Mouse (Mus musculus): ENCODE results near the gene Clstn3.
"Not testable (repeated sequence)": the region's sequence is repeated elsewhere in the genome, so short reads cannot be mapped to it uniquely, and the experiment has no call there.

The Clstn3 gene

DNA sequence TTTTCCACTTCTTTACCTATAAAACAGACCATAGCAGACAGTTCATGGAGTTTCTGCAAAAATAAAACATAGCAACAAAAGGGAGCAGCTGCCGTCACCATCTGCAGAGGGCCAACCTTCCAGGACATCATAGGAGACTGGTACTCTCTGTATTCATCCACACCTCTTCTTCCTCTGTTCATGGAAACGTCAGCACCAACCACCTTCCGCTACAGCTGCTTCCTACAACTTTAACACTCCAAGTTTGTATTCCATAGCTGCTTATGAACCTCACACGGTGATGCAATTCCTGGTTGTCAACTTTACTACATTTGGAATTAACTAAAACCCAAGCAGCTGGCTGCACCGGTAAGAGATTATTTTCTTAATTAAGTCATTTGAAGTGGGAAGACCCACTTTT is 56.2 kb downstream of the Clstn3 start:
- no peak for DNase-seq

DNA sequence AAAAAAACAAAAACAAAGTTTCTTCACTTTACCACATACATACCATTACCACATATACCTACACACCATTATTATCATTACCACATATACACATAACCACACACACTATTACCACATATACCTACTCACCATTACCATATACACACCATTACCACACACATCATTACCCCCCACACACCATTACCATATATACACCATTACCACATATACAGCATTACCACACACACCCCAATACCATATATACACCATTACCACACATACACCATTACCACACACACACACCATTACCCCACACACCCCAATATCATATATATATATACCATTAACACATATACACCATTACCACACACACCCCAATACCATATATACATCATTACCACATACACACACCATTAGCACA is 57.4 kb downstream of the Clstn3 start:
- DNase-seq: no peak

DNA sequence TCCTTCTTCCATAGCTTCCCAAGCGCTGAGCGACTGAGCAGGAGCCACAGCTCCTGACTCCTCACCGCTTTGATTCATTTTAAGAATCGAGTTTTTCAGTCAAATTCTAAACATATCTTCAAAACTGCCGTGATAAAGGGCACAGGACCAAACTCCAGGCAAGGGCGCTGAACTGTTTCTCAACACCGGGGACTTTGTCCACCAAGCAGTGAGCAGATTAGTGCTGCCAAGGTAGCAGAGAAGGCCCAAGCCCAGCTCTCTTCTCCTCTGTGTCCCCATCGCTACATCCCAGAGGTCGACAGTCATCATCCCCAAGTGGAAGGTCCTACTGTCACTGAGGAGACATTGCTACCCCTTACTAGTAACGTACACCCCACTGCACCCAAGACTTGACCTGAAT is 58.3 kb downstream of the Clstn3 start:
- no peak for DNase-seq

DNA sequence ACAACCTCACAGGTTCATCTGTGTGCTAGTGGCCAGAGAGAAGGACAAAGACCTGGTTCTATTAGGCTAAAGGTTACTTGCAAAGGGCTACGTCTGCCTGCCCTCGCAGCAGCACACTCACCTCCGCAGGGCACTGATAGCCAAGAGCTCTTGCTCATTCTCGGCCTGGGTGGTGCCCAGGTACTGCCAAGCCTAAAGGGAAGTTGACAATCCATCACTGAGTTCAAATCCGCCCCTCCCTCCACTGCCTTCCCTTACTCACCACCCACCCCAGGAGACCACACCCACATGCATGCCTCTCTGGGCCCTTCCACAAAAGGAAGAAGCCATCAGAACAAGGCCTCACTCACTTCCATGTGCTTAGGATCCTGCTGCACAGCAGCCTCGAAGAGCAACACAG is 64.9 kb downstream of the Clstn3 start:
- no peak for DNase-seq

DNA sequence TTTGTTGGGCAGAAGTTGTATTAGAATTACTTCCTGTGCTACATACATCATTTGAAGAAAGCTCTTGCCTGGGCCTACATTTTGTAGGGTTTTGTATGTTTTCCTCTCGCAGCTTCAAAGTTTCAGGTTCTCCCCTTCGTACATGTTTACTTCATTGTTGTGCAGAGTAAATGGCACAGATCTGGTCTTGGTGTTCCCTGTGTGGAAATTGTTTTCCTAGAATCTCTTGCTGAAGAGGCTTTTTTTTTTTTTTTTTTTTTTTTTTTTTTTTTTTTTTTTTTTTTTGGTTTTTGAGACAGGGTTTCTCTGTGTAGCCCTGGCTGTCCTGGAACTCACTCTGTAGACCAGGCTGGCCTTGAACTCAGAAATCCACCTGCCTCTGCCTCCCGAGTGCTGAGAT is 69.6 kb downstream of the Clstn3 start:
- not testable (repeated sequence) for DNase-seq

All from spleen, adult 18-20 months (tissue).